ENCODE assay signal across 31 mouse cellular contexts in the genomic region with DNA sequence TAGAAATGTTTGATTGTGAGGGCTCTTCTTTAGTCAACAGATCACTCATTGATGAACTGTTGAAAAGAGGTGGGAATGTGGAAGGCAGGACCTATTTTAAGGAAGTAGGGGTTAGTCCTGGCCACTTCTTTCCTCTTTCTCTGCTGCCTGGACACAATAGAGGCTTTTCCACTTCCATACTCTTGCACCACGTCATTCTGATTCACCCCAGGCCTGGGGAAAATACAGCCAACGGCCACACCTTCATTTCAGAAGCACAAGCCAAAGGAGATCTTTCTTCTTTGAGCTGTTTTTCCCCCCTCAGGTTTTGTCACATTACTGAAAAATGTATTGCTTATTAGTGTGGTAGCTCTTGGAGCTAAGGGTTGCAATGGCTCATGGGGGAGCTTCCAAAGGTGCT.
"Had no signal": no experiment of that assay in that cellular context is flagged by ENCODE, and none has a peak within 500 bp of the region (broad histone marks: within the 10 kb centered on the region; RNA-seq: fewer than 3 reads in every experiment).

No protein-coding gene starts in this region.

- H3K27ac ChIP-seq: heart, embryonic 10.5 days; heart, embryonic 13.5 days; heart, embryonic 15.5 days; hindbrain, embryonic 10.5 days; hindbrain, embryonic 12.5 days; hindbrain, embryonic 13.5 days; hindbrain, embryonic 14.5 days; hindbrain, embryonic 15.5 days; hindbrain, postnatal 0 days; intestine, embryonic 15.5 days; kidney, embryonic 15.5 days; kidney, postnatal 0 days; layer of hippocampus, adult 2 months; left cerebral cortex, adult 2 months had no signal

- H3K4me3 ChIP-seq: heart, embryonic 10.5 days; heart, embryonic 12.5 days; heart, embryonic 13.5 days; heart, embryonic 15.5 days; hindbrain, embryonic 10.5 days; hindbrain, embryonic 12.5 days; hindbrain, embryonic 13.5 days; hindbrain, embryonic 15.5 days; intestine, embryonic 15.5 days; kidney, embryonic 15.5 days; layer of hippocampus, adult 2 months; left cerebral cortex, adult 2 months had no signal

- DNase-seq: heart, postnatal 10 days; heart, postnatal 14 days; heart, postnatal 36 days; heart, postnatal 4 days; kidney, adult 11 months; kidney, adult 18-20 months; kidney, adult 2 months; kidney, adult 8-10 months; kidney, adult 9 months; kidney, postnatal 10 days; kidney, postnatal 14 days; kidney, postnatal 25 days; kidney, postnatal 36 days; kidney, postnatal 4 days; layer of hippocampus, adult 9-11 months; layer of hippocampus, postnatal 36 days had no signal

- H3K4me1 ChIP-seq: heart, embryonic 10.5 days; heart, embryonic 12.5 days; heart, embryonic 13.5 days; heart, embryonic 15.5 days; hindbrain, embryonic 12.5 days; hindbrain, embryonic 15.5 days; intestine, embryonic 15.5 days; kidney, embryonic 15.5 days had no signal
